Mouse (Mus musculus) stomach, postnatal 0 days (tissue): ENCODE results near the gene Ccdc158. TPM values are rescaled to one million over a fixed set of nuclear protein-coding genes. Genes with fewer than 3 reads are reported as not detected.
A peak's percentile ranks its signal among the peaks of the same experiment; 100 is the strongest.

Source experiments
- ATAC-seq: fragments of 200-750 bp; cut with Nextera tagmentation; 2 replicates; pipeline ENCODE4 v1.8.0; 2017; ENCODE audit not compliant: low FRiP score, low TSS enrichment
- DNase-seq: peaks from one replicate; pipeline ENCODE4 v3.0.0-alpha.2; 2016; ENCODE audit warnings: low spot score
- H3K27ac ChIP-seq: fragments of 300-500 bp; sonication (generic); replicated peaks from 2 replicates; pipeline ENCODE4 v1.5.1; 2014; ENCODE audit warnings: mild to moderate bottlenecking, control low read depth
- H3K27me3 ChIP-seq: fragments of 300-500 bp; sonication (generic); 2 replicates; pipeline ENCODE4 v1.6.1; 2014; ENCODE audit warnings: low read length; ENCODE audit not compliant: control insufficient read depth, insufficient read depth
- H3K36me3 ChIP-seq: fragments of 300-500 bp; sonication (generic); 2 replicates; pipeline ENCODE4 v1.6.1; 2014; ENCODE audit warnings: low read length, mixed read lengths; ENCODE audit not compliant: control insufficient read depth, insufficient read depth
- H3K4me1 ChIP-seq: fragments of 300-500 bp; sonication (generic); replicated peaks from 2 replicates; pipeline ENCODE4 v1.6.1; 2014; ENCODE audit warnings: antibody characterized with exemption; ENCODE audit not compliant: control insufficient read depth, insufficient read depth
- H3K4me2 ChIP-seq: fragments of 300-500 bp; sonication (generic); replicated peaks from 2 replicates; pipeline ENCODE4 v1.6.1; 2014; ENCODE audit warnings: low read depth, mild to moderate bottlenecking, control low read depth, moderate library complexity
- H3K4me3 ChIP-seq: fragments of 300-500 bp; sonication (generic); 2 replicates; pipeline ENCODE4 v1.5.1; 2014; ENCODE audit warnings: low read depth, low read length, control low read depth
- H3K9ac ChIP-seq: fragments of 300-500 bp; sonication (generic); 2 replicates; pipeline ENCODE4 v1.6.1; 2014; ENCODE audit warnings: mild to moderate bottlenecking, low read length, control low read depth, mixed read lengths
- H3K9me3 ChIP-seq: fragments of 300-500 bp; sonication (generic); 2 replicates; pipeline ENCODE4 v1.6.1; 2016; ENCODE audit warnings: low read length; ENCODE audit not compliant: control insufficient read depth
- CTCF ChIP-seq: IDR thresholded peaks from 2 replicates; pipeline ENCODE4 v1.5.1; 2016; ENCODE audit warnings: antibody characterized with exemption, low read depth, mild to moderate bottlenecking, moderate library complexity
- EP300 ChIP-seq: optimal IDR thresholded peaks from 2 replicates; pipeline ENCODE3; 2016; ENCODE audit warnings: antibody characterized with exemption
- WGBS: fragments of 180-500 bp; shearing (Covaris S2); extraction: QIAGEN DNeasy Blood & Tissue Kit; methylation state at CpG from one replicate; pipeline ENCODE4 v1.1.7; 2014; 5-methylcytosine and 5-hydroxymethylcytosine counted together
- polyA plus RNA-seq: library from polyadenylated mRNA; unstranded; fragments of >200 nt; fragmentation: Nextera tagmentation; extraction: Ambion mirVana; gene quantifications from 2 replicates; pipeline ENCODE4 v1.2.1, GENCODE M21; 2015

Ccdc158 gene
- polyA plus RNA-seq: 0.24 and 0.31 TPM in 2 replicates

- WGBS: 14% methylated on average over 48 of the region's 55 CpGs
Observed at GRCm38 (mm10) chr5:92674859-92675573, at the start of gene Ccdc158. Ccdc158 (minus strand) TSS chr5:92675271.

DNA sequence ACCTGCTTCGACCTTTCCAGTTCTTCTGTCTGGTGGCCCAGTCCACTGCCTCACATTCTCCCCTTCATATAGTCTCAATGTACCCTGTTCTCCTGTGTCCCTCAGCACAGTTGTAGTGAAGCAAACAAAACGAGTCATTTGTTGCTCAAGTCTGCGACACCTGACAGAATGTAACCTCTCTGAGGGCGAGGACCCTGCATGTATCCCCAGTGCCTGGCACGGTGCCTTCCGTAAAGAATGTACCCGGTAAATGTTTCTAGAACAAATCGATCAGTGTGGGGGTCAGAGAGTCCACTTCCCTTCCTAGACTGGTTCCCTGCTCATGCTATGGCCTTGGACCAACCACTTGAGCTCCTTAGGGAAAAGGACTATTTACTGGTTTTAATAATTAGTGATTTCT lies 46.5 kb upstream of the Ccdc158 start:
- 87% methylated on average over 8 of the region's 8 CpGs for WGBS
- H3K4me2 ChIP-seq: no peak overlapping the region
- H3K27ac ChIP-seq: no peak overlapping the region
- no peaks in the 10 kb centered on the region for H3K27me3 ChIP-seq
- TF ChIP-seq CTCF (no peak), EP300 (no peak)
- DNase-seq (no peak), ATAC-seq (no peak)
- no peaks in the 10 kb centered on the region for H3K9me3 ChIP-seq
- H3K9ac ChIP-seq: no peak overlapping the region
- H3K36me3 ChIP-seq: no peaks in the 10 kb centered on the region
- H3K4me1 ChIP-seq: no peaks in the 10 kb centered on the region
- no peak overlapping the region for H3K4me3 ChIP-seq

More at GRCm38 (mm10) chr5:92674859-92675573, at the start of gene Ccdc158:
- peak within 1 kb of the TSS; percentile 48; the same call in 1 of the 2 replicates for H3K9ac ChIP-seq
- DNase-seq (peak; percentile 89), ATAC-seq (peak; percentile 92)
- no peaks in the 10 kb centered on the region; the same call in 1 of the 2 replicates for H3K4me1 ChIP-seq
- H3K4me3 ChIP-seq: peak within 1 kb of the TSS; percentile 33
- peak within 1 kb of the TSS; percentile 55 for H3K4me2 ChIP-seq
- no peaks in the 10 kb centered on the region for H3K36me3 ChIP-seq
- H3K27me3 ChIP-seq: no peaks in the 10 kb centered on the region
- TF ChIP-seq EP300 (no peak), CTCF (no peak)
- H3K27ac ChIP-seq: no peak within 1 kb of the TSS
- no peaks in the 10 kb centered on the region for H3K9me3 ChIP-seq

DNA sequence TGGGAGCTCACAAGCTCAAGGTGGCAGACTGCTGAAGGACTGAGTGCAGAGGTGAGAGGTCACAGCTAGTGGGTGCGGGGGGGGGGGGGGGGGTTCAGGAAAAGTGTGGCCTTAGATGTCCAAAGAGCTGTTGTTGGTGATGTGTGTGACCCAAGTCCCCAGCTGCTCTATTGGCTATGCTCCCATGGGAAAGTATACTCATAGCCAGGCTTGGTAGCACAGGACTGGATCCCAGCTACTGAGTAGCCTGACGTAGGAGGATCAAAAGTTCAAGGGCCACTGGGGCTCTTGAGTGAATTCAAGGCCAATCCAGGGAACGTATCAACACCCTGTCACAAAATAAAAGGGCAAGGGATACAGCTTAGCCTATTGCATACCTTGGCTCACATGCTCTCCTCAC lies 43.8 kb upstream of the Ccdc158 start:
- TF ChIP-seq CTCF: no peak
- TF ChIP-seq EP300: no peak
- WGBS: 74% methylated on average over 2 of the region's 3 CpGs

DNA sequence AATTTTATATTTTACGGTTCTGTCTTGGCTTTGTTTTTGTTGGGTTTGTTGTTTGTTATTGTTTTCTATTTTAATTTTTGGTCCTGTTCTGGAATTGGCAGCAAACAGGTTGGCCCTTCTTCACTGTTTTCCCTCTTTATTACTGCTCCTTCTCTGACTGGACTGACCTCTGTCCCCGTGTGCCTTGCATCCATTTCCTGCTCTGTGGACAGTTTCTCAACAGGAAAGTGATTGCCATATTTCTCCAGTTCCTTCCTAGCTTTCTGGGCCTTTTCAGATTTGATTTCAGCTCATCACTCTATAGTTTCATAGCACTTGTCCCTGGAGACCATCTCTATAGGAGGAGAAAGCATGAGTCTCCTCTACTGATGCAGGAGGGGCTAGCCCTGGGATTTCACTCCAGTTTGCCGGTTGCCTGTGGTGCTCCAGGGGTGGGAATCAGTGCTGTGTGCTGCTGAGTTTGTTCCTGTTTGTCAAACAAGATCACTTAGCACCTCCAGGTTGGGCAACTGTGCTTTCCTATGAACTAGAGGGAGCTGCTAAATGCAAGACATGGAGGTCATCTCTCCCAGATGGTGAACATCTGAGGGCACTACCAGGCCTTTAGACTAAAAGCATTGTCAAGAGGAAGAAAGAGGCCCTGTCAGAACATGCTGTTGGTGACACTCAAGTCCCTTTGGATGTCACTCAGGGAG lies 42.7 kb upstream of the Ccdc158 start:
- Histone ChIP-seq H3K36me3 (no peaks in the 10 kb centered on the region), H3K9me3 (no peaks in the 10 kb centered on the region), H3K9ac (no peak overlapping the region), H3K4me2 (no peak overlapping the region), H3K27me3 (no peaks in the 10 kb centered on the region), H3K4me1 (no peaks in the 10 kb centered on the region), H3K4me3 (no peak overlapping the region), H3K27ac (no peak overlapping the region)
- WGBS: 65% methylated on average over 3 of the region's 3 CpGs
- ATAC-seq (no peak), DNase-seq (no peak)
- TF ChIP-seq EP300: no peak
- TF ChIP-seq CTCF: no peak

More for the DNA sequence above, 43.8 kb upstream of the Ccdc158 start:
- Histone ChIP-seq H3K4me3 (no peak overlapping the region), H3K4me1 (no peaks in the 10 kb centered on the region), H3K27me3 (no peaks in the 10 kb centered on the region), H3K9me3 (no peaks in the 10 kb centered on the region), H3K4me2 (no peak overlapping the region), H3K9ac (no peak overlapping the region), H3K36me3 (no peaks in the 10 kb centered on the region), H3K27ac (no peak overlapping the region)
- DNase-seq (no peak), ATAC-seq (no peak)

- DNase-seq: no peak
- TF ChIP-seq CTCF (no peak), EP300 (no peak)
- Histone ChIP-seq H3K9ac (no peak overlapping the region), H3K36me3 (no peaks in the 10 kb centered on the region), H3K9me3 (no peaks in the 10 kb centered on the region), H3K4me3 (no peak overlapping the region), H3K4me1 (no peaks in the 10 kb centered on the region), H3K27ac (no peak overlapping the region), H3K4me2 (no peak overlapping the region), H3K27me3 (no peaks in the 10 kb centered on the region)
- 77% methylated on average over 2 of the region's 2 CpGs for WGBS
- ATAC-seq: no peak
Observed at GRCm38 (mm10) chr5:92715890-92716289, 40.8 kb upstream of the Ccdc158 start.

DNA sequence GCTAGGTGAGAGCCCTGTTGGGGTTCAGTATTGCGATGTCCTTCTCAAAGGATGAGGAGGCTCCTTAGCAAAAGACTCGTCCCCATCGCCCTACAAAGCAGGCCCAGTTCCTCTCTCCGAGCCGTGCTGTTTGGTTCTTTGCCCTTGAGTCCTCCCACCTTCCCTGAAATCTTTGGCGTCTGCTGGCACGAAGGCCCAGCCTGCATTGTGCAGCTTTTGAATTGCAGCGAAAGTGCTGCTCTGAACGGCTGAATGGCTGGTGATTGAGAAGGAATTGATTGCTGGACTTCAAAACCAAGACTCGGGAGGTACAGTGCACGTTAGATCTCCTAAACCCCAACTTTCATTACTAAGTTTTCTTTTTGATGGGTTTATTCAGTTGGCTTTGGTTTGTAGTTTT lies 40.2 kb upstream of the Ccdc158 start:
- H3K4me1 ChIP-seq: no peaks in the 10 kb centered on the region
- no peak overlapping the region for H3K9ac ChIP-seq
- no peaks in the 10 kb centered on the region for H3K36me3 ChIP-seq
- H3K9me3 ChIP-seq: no peaks in the 10 kb centered on the region
- DNase-seq: no peak
- H3K4me2 ChIP-seq: no peak overlapping the region
- no peak overlapping the region for H3K4me3 ChIP-seq
- no peaks in the 10 kb centered on the region for H3K27me3 ChIP-seq
- WGBS: 72% methylated on average over 11 of the region's 11 CpGs
- TF ChIP-seq EP300 (no peak), CTCF (no peak)
- H3K27ac ChIP-seq: no peak overlapping the region
- ATAC-seq: no peak
